ENCODE assay signal across 16 mouse cellular contexts in the genomic region with DNA sequence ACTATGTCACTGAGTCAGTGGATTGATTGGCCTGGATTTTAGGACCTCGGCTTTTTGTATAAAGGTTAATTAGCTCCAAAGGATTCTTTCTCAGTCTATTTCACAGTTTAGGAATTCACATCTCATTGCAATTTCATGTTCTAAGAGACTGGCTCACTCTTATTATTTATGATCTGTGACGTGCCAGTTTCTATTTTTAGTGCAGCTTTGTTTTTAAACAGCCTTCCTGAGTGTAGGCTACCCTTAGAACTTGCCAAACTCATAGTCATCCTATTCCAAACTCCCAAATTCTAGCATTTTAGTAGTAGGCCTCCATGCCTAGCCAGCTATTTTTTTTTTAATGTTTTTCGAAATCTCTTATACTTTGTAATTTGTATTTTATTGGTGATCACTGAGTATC.
"Had no signal": no experiment of that assay in that cellular context is flagged by ENCODE, and none has a peak within 500 bp of the region (broad histone marks: within the 10 kb centered on the region; RNA-seq: fewer than 3 reads in every experiment).

No protein-coding gene starts in this region.

- H3K4me3 ChIP-seq: limb, embryonic 12.5 days; lung, embryonic 15.5 days; midbrain, embryonic 15.5 days; neural tube, embryonic 12.5 days; stomach, embryonic 15.5 days had no signal

- H3K27ac ChIP-seq: limb, embryonic 12.5 days; liver, embryonic 14.5 days; lung, embryonic 15.5 days; midbrain, embryonic 15.5 days; neural tube, embryonic 12.5 days; stomach, embryonic 15.5 days had no signal

- DNase-seq: kidney, adult 8-10 months; kidney, postnatal 25 days; layer of hippocampus, adult 9-11 months; layer of hippocampus, postnatal 36 days; liver; right cerebral cortex, postnatal 14 days; thymus, adult 2 months; thymus, postnatal 25 days had no signal

- H3K36me3 ChIP-seq: limb, embryonic 12.5 days; lung, embryonic 15.5 days; midbrain, embryonic 15.5 days; neural tube, embryonic 12.5 days; stomach, embryonic 15.5 days had no signal

- H3K9ac ChIP-seq: limb, embryonic 12.5 days; liver, embryonic 14.5 days; lung, embryonic 15.5 days; midbrain, embryonic 15.5 days; neural tube, embryonic 12.5 days; stomach, embryonic 15.5 days had no signal

- H3K9me3 ChIP-seq: limb, embryonic 12.5 days; lung, embryonic 15.5 days; midbrain, embryonic 15.5 days; neural tube, embryonic 12.5 days; stomach, embryonic 15.5 days had no signal

- H3K4me1 ChIP-seq: limb, embryonic 12.5 days; lung, embryonic 15.5 days; midbrain, embryonic 15.5 days; neural tube, embryonic 12.5 days; stomach, embryonic 15.5 days had no signal

- H3K27me3 ChIP-seq: limb, embryonic 12.5 days; lung, embryonic 15.5 days; midbrain, embryonic 15.5 days; neural tube, embryonic 12.5 days; stomach, embryonic 15.5 days had no signal

- H3K4me2 ChIP-seq: limb, embryonic 12.5 days; lung, embryonic 15.5 days; midbrain, embryonic 11.5 days; midbrain, embryonic 15.5 days; neural tube, embryonic 12.5 days; stomach, embryonic 15.5 days had no signal

- ATAC-seq: intestine, embryonic 16.5 days; midbrain, embryonic 15.5 days had no signal
